Mouse (Mus musculus): ENCODE results near the gene Prss32.

DNA sequence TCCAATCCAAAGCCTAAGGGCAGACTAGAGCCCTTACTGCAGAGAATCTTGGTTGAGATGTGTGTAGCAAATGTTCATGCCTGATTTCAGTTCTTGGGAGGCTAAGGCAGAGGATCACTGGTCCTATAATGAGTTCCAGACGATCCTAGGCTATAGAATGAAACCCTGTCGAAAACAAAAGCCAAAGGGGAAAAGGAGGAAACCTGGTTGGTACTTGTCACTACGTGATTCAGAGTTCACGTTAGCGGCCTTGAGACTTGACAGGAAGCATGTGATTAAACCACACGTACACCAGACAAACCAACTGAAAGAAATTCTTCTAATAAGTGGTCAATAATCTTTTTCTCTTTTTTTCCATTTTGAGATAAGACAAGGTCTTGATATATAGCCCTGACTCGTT is 46.3 kb upstream of the Prss32 start:
- no peak for TF ChIP-seq CTCF (IDR thresholded peaks at IDR 0.05; ENCODE audit: insufficient read depth, low read depth, low read length)
- no peak for TF ChIP-seq POLR2A (IDR thresholded peaks at IDR 0.05; ENCODE audit: insufficient read depth, low read depth, low read length)

Data from olfactory bulb, adult 2 months (tissue).